Mouse (Mus musculus) MEL (cell line): ENCODE measurements around the gene Fmo3. TPM values are rescaled to one million over a fixed set of nuclear protein-coding genes. Genes with fewer than 3 reads are reported as not detected.

Source experiments
- DNase-seq: peaks from one replicate; pipeline ENCODE4 v3.0.0; 2011; ENCODE audit warnings: low read depth, low spot score
- H3K27ac ChIP-seq: 2 replicates; pipeline ENCODE4 v1.5.1; 2012; ENCODE audit warnings: low read depth, mild to moderate bottlenecking, control low read depth, low read length, moderate library complexity; ENCODE audit not compliant: control insufficient read depth
- H3K27me3 ChIP-seq, 2 experiments: fragments of 150-350 bp in 1 of 2; sonication (generic) in 1 of 2; 2 replicates each; pipeline ENCODE4 v1.6.1; 2012; ENCODE audit warnings: low read length in 2 of 2, mild to moderate bottlenecking in 2 of 2, improper control_type of control experiment in 1 of 2, moderate library complexity in 1 of 2; ENCODE audit not compliant: insufficient read depth in 2 of 2, control insufficient read depth in 1 of 2
- H3K36me3 ChIP-seq, 2 experiments: 2 replicates each; pipeline ENCODE4 v1.6.1; 2012 to 2014; ENCODE audit warnings: low read length in 2 of 2, improper control_type of control experiment in 1 of 2, inconsistent platforms in 1 of 2, mild to moderate bottlenecking in 1 of 2; ENCODE audit not compliant: insufficient read depth in 2 of 2, control insufficient read depth in 1 of 2
- H3K4me1 ChIP-seq, 2 experiments: fragments of 150-350 bp in 1 of 2; sonication (generic) in 1 of 2; 2 replicates each; pipeline ENCODE4 v1.6.1; 2012; ENCODE audit warnings: low read length in 2 of 2, improper control_type of control experiment in 1 of 2, mild to moderate bottlenecking in 1 of 2; ENCODE audit not compliant: insufficient read depth in 2 of 2, control insufficient read depth in 1 of 2
- H3K4me3 ChIP-seq, 2 experiments: fragments of 150-350 bp in 1 of 2; sonication (generic) in 1 of 2; 2 replicates each; pipeline ENCODE4 v1.5.1; 2012; ENCODE audit warnings: low read depth in 2 of 2, low read length in 2 of 2, mild to moderate bottlenecking in 2 of 2, moderate library complexity in 2 of 2, control low read depth in 1 of 2, improper control_type of control experiment in 1 of 2; ENCODE audit not compliant: control insufficient read depth in 1 of 2, insufficient read depth in 1 of 2
- H3K79me2 ChIP-seq: 2 replicates; pipeline ENCODE4 v1.6.1; 2012; ENCODE audit warnings: mild to moderate bottlenecking, low read length, moderate library complexity; ENCODE audit not compliant: control insufficient read depth, poor library complexity, insufficient read depth
- H3K9ac ChIP-seq: 2 replicates; pipeline ENCODE4 v1.6.1; 2012; ENCODE audit warnings: low read depth, mild to moderate bottlenecking, control low read depth, low read length, moderate library complexity; ENCODE audit not compliant: control insufficient read depth, poor library complexity, severe bottlenecking
- H3K9me3 ChIP-seq: fragments of 150-350 bp; sonication (generic); replicated peaks from 2 replicates; pipeline ENCODE4 v1.6.1; 2012; ENCODE audit warnings: mild to moderate bottlenecking, low read length, improper control_type of control experiment, moderate library complexity; ENCODE audit not compliant: insufficient read depth
- BHLHE40 ChIP-seq: IDR thresholded peaks from 2 replicates; pipeline ENCODE4 v1.6.1; 2012; ENCODE audit warnings: low read depth, mild to moderate bottlenecking, inconsistent platforms, low read length, improper control_type of control experiment, borderline replicate concordance
- CHD1 ChIP-seq: IDR thresholded peaks from 2 replicates; pipeline ENCODE4 v1.6.1; 2012; ENCODE audit warnings: low read depth, mild to moderate bottlenecking, inconsistent platforms, low read length, improper control_type of control experiment
- CTCF ChIP-seq, 3 experiments: IDR thresholded peaks in 2 of 3; conservative IDR thresholded peaks in 1 of 3; 2 replicates each; pipeline ENCODE4 v1.5.1; 2011 to 2012; ENCODE audit warnings: low read length in 3 of 3, low read depth in 2 of 3, mild to moderate bottlenecking in 2 of 3, improper control_type of control experiment in 1 of 3, inconsistent platforms in 1 of 3, mixed read lengths in 1 of 3, moderate library complexity in 1 of 3; ENCODE audit not compliant: control insufficient read depth in 1 of 3, insufficient read depth in 1 of 3, poor library complexity in 1 of 3, severe bottlenecking in 1 of 3
- ELF1 ChIP-seq: IDR thresholded peaks from 2 replicates; pipeline ENCODE4 v1.6.1; 2014; ENCODE audit warnings: low read depth, mild to moderate bottlenecking, inconsistent platforms, low read length, improper control_type of control experiment, moderate library complexity
- EP300 ChIP-seq, 2 experiments: IDR thresholded peaks; 2 replicates each; pipeline ENCODE4 v1.6.1; 2011; ENCODE audit warnings: improper control_type of control experiment in 2 of 2, low read length in 2 of 2, low read depth in 1 of 2, mild to moderate bottlenecking in 1 of 2
- GATA1 ChIP-seq: IDR thresholded peaks from 2 replicates; pipeline ENCODE4 v1.6.1; 2011; ENCODE audit warnings: low read depth, low read length, improper control_type of control experiment
- HCFC1 ChIP-seq: IDR thresholded peaks from 2 replicates; pipeline ENCODE4 v1.6.1; 2012; ENCODE audit warnings: low read depth, mild to moderate bottlenecking, inconsistent platforms, low read length, improper control_type of control experiment, moderate library complexity
- JUND ChIP-seq: IDR thresholded peaks from 2 replicates; pipeline ENCODE4 v1.6.1; 2011; ENCODE audit warnings: low read depth, mild to moderate bottlenecking, improper control_type of control experiment, low read length
- KAT2A ChIP-seq: conservative IDR thresholded peaks from 2 replicates; pipeline ENCODE4 v1.6.1; 2012; ENCODE audit warnings: low read depth, low read length, improper control_type of control experiment, inconsistent platforms
- MAFK ChIP-seq: IDR thresholded peaks from 2 replicates; pipeline ENCODE4 v1.6.1; 2011; ENCODE audit warnings: low read depth, mild to moderate bottlenecking, low read length, improper control_type of control experiment, borderline replicate concordance
- MAZ ChIP-seq: IDR thresholded peaks from 2 replicates; pipeline ENCODE4 v1.6.1; 2012; ENCODE audit warnings: low read depth, mild to moderate bottlenecking, inconsistent platforms, low read length, improper control_type of control experiment
- MEF2A ChIP-seq: IDR thresholded peaks from 2 replicates; pipeline ENCODE4 v1.6.1; 2014; ENCODE audit warnings: low read depth, mild to moderate bottlenecking, inconsistent platforms, low read length, improper control_type of control experiment; ENCODE audit not compliant: poor library complexity, insufficient replicate concordance, severe bottlenecking; ENCODE audit errors: extremely low read depth
- MYC ChIP-seq: IDR thresholded peaks from 2 replicates; pipeline ENCODE4 v1.6.1; 2011; ENCODE audit warnings: low read depth, mild to moderate bottlenecking, low read length, improper control_type of control experiment, moderate library complexity
- POLR2A ChIP-seq, 2 experiments: IDR thresholded peaks; 2 replicates each; pipeline ENCODE4 v1.6.1; 2011 to 2012; ENCODE audit warnings: low read length in 2 of 2, mild to moderate bottlenecking in 2 of 2, control low read depth in 1 of 2, improper control_type of control experiment in 1 of 2, low read depth in 1 of 2, moderate library complexity in 1 of 2; ENCODE audit not compliant: control insufficient read depth in 1 of 2, insufficient read depth in 1 of 2, poor library complexity in 1 of 2
- POLR2AphosphoS2 ChIP-seq: IDR thresholded peaks from 2 replicates; pipeline ENCODE4 v1.6.1; 2011; ENCODE audit warnings: low read length, improper control_type of control experiment
- RAD21 ChIP-seq: IDR thresholded peaks from 2 replicates; pipeline ENCODE4 v1.6.1; 2011; ENCODE audit warnings: mild to moderate bottlenecking, low read depth, low read length, improper control_type of control experiment
- RCOR1 ChIP-seq: IDR thresholded peaks from 2 replicates; pipeline ENCODE4 v1.6.1; 2012; ENCODE audit warnings: low read depth, mild to moderate bottlenecking, inconsistent platforms, low read length, improper control_type of control experiment
- TCF12 ChIP-seq: IDR thresholded peaks from 2 replicates; pipeline ENCODE4 v1.6.1; 2014; ENCODE audit warnings: low read depth, mild to moderate bottlenecking, inconsistent platforms, low read length, improper control_type of control experiment, moderate library complexity
- UBTF ChIP-seq: IDR thresholded peaks from 2 replicates; pipeline ENCODE4 v1.6.1; 2012; ENCODE audit warnings: low read depth, mild to moderate bottlenecking, inconsistent platforms, low read length, improper control_type of control experiment, moderate library complexity, borderline replicate concordance; ENCODE audit not compliant: insufficient read depth
- USF1 ChIP-seq: IDR thresholded peaks from 2 replicates; pipeline ENCODE4 v1.6.1; 2014; ENCODE audit warnings: low read depth, mild to moderate bottlenecking, inconsistent platforms, low read length, improper control_type of control experiment, moderate library complexity
- ZNF384 ChIP-seq: IDR thresholded peaks from 2 replicates; pipeline ENCODE4 v1.6.1; 2012; ENCODE audit warnings: low read depth, mild to moderate bottlenecking, inconsistent platforms, low read length, improper control_type of control experiment
- polyA plus RNA-seq, 2 experiments: library from polyadenylated mRNA; stranded (reverse) in 1 of 2; unstranded in 1 of 2; fragments of >175 nt in 1 of 2; fragments of >200 nt in 1 of 2; gene quantifications; 2 replicates each; pipeline versions ENCODE4 v1.2.1 to v1.2.4; 2012; ENCODE audit warnings: low replicate concordance in 2 of 2, low read depth in 1 of 2; ENCODE audit not compliant: insufficient read length in 2 of 2, insufficient read depth in 1 of 2, missing spikeins in 1 of 2
- total RNA-seq: library from RNA; depleted of rRNA; stranded (reverse); fragments of 300-350 nt; gene quantifications from 2 replicates; pipeline ENCODE4 v1.2.3, GENCODE M21; 2012

The Fmo3 gene
- total and polyA plus RNA-seq, 3 experiments = not detected

DNA sequence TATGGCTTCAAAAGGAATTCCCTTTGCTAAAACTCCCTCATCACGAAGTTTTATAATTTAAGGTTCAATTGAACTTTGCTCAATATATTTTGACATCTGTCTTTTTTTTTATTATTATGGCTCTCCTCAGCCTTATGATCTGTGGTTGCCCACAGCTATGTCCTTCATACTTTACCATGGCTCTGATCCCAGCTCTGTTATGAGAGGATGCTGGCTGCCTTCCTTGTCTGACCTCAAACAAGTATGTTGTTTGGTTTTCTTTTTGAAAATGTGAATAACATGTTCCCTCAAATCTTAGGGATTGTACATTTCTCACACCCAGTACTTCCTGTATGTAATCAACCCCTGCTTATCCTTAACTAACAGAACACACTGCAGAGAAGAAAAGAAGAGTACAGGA lies 26.9 kb downstream of the Fmo3 start:
- H3K9me3 ChIP-seq = no peaks in the 10 kb centered on the region
- H3K36me3 ChIP-seq = no peaks in the 10 kb centered on the region
- no peak for DNase-seq
- no peaks in the 10 kb centered on the region for H3K79me2 ChIP-seq
- H3K27me3 ChIP-seq = no peaks in the 10 kb centered on the region
- TF ChIP-seq RCOR1 (no peak), POLR2AphosphoS2 (no peak), CHD1 (no peak), MYC (no peak), TCF12 (no peak), KAT2A (no peak)
- TF ChIP-seq, all 39 proteins: peak for 0
- Histone ChIP-seq H3K4me1 (no peaks in the 10 kb centered on the region), H3K4me3 (no peak overlapping the region), H3K9ac (no peak overlapping the region), H3K27ac (no peak overlapping the region)

DNA sequence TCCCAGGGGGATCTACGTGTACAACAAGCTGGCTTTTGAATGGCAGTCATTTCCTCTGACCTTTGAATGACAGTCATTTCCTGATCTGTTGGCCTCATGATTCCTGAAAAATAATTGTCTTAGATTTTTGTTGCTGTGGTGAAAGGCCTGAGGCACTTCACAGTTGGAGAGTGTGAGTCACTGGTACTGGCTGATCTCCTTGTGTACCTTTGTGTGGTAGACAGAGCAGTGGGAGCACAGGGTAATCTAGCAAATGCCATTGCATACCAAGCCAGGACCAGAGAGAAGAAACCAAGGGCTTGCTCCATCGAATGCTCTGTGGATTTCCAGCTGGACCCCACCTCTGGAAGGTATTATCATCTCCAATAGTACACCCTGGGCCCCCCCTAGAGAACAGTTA lies 31.2 kb downstream of the Fmo3 start:
- Histone ChIP-seq H3K79me2 (no peaks in the 10 kb centered on the region), H3K4me3 (no peak overlapping the region), H3K27ac (no peak overlapping the region), H3K9ac (no peak overlapping the region), H3K4me1 (no peaks in the 10 kb centered on the region), H3K9me3 (no peaks in the 10 kb centered on the region), H3K36me3 (no peaks in the 10 kb centered on the region), H3K27me3 (no peaks in the 10 kb centered on the region)
- no peak for DNase-seq
- TF ChIP-seq MAFK (no peak), MEF2A (no peak), ELF1 (no peak), MYC (no peak), JUND (no peak), HCFC1 (no peak), RAD21 (no peak)

DNA sequence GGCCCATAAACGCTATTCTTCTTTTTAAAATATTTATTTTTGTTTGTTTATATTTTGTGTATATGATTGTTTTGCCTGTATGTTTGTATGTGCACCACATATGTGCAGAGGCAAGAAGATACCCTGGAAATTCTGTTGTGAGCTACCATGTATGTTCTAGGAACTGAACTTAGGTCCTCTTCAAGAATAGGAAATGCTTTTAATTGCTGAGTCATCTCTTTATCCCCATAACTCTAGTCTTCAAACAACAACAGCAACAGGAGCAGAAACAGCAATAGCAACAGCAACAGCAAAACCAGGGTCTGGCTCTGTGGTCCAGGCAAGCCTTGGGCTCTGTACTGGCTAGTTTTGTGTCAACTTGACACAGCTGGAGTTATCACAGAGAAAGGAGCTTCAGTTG lies 34.6 kb downstream of the Fmo3 start:
- TF ChIP-seq TCF12 (no peak), POLR2AphosphoS2 (no peak), USF1 (no peak), BHLHE40 (no peak), EP300 (IDR thresholded peaks at IDR 0.05; ENCODE audit: low read depth in 1 of 2, low read length in 2 of 2) (no peak), MAZ (no peak), GATA1 (no peak), UBTF (no peak), POLR2A (IDR thresholded peaks at IDR 0.05; ENCODE audit: control insufficient read depth in 1 of 2, insufficient read depth in 1 of 2, low read depth in 1 of 2, low read length in 2 of 2, poor library complexity in 1 of 2) (no peak), CTCF (IDR thresholded peaks at IDR 0.05 in 2 of 3, conservative IDR thresholded peaks at IDR 0.05 in 1 of 3; ENCODE audit: control insufficient read depth in 1 of 3, insufficient read depth in 1 of 3, low read depth in 2 of 3, low read length in 3 of 3, poor library complexity in 1 of 3, severe bottlenecking in 1 of 3) (no peak), ZNF384 (no peak)
- Histone ChIP-seq H3K27me3 (no peaks in the 10 kb centered on the region), H3K36me3 (no peaks in the 10 kb centered on the region), H3K4me1 (no peaks in the 10 kb centered on the region), H3K9me3 (no peaks in the 10 kb centered on the region), H3K27ac (no peak overlapping the region), H3K4me3 (no peak overlapping the region), H3K9ac (no peak overlapping the region), H3K79me2 (no peaks in the 10 kb centered on the region)
- no peak for DNase-seq
